Mouse (Mus musculus): ENCODE measurements around the gene Cfap69. TPM values are rescaled to one million over a fixed set of nuclear protein-coding genes. Genes with fewer than 3 reads are reported as not detected.

Gene Cfap69
- polyA plus RNA-seq, 1 experiment from 2014 or later = 3.8 TPM

- ATAC-seq (replicated peaks; ENCODE audit: insufficient number of reproducible peaks, low FRiP score, low TSS enrichment, low read depth) = no peak
- no peak overlapping the region for H3K27ac ChIP-seq (replicated peaks; ENCODE audit: low read depth, low read length)
- H3K9me3 ChIP-seq (replicated peaks; ENCODE audit: control insufficient read depth, low read length) = no peaks in the 10 kb centered on the region
- H3K4me3 ChIP-seq (ENCODE audit: low read depth, low read length) = no peak overlapping the region
- no peaks in the 10 kb centered on the region for H3K27me3 ChIP-seq (ENCODE audit: control insufficient read depth, insufficient read depth, low read length)
- H3K36me3 ChIP-seq (replicated peaks; ENCODE audit: control insufficient read depth, insufficient read depth, low read depth, low read length) = no peaks in the 10 kb centered on the region; the same call in none of the 2 replicates
- no peak for DNase-seq (ENCODE audit: low spot score)
- H3K4me1 ChIP-seq (ENCODE audit: control insufficient read depth, insufficient read depth, low read length) = no peaks in the 10 kb centered on the region
- no peak overlapping the region for H3K4me2 ChIP-seq (ENCODE audit: low read depth, low read length)
- no peak overlapping the region for H3K9ac ChIP-seq (replicated peaks; ENCODE audit: low read length)
These were observed 15.4 kb upstream of the Cfap69 start for GRCm38 (mm10) chr5:5679459-5679858.

GRCm38 (mm10) chr5:5676082-5676481 is 12.0 kb upstream of the Cfap69 start:
- H3K9ac ChIP-seq (replicated peaks; ENCODE audit: low read length) = no peak overlapping the region
- H3K27me3 ChIP-seq (ENCODE audit: control insufficient read depth, insufficient read depth, low read length) = no peaks in the 10 kb centered on the region
- DNase-seq (ENCODE audit: low spot score) = no peak
- H3K9me3 ChIP-seq (replicated peaks; ENCODE audit: control insufficient read depth, low read length) = no peaks in the 10 kb centered on the region
- H3K4me3 ChIP-seq (ENCODE audit: low read depth, low read length) = no peak overlapping the region
- no peak for ATAC-seq (replicated peaks; ENCODE audit: insufficient number of reproducible peaks, low FRiP score, low TSS enrichment, low read depth)
- H3K4me2 ChIP-seq (ENCODE audit: low read depth, low read length) = no peak overlapping the region
- no peaks in the 10 kb centered on the region; the same call in none of the 2 replicates for H3K36me3 ChIP-seq (replicated peaks; ENCODE audit: control insufficient read depth, insufficient read depth, low read depth, low read length)
- no peak overlapping the region for H3K27ac ChIP-seq (replicated peaks; ENCODE audit: low read depth, low read length)
- no peaks in the 10 kb centered on the region for H3K4me1 ChIP-seq (ENCODE audit: control insufficient read depth, insufficient read depth, low read length)
- WGBS = 89% methylated on average over 3 of the region's 3 CpGs

GRCm38 (mm10) chr5:5668920-5669319 is 4.9 kb upstream of the Cfap69 start:
- Histone ChIP-seq H3K36me3 (replicated peaks; ENCODE audit: control insufficient read depth, insufficient read depth, low read depth, low read length) (no peaks in the 10 kb centered on the region), H3K4me1 (ENCODE audit: control insufficient read depth, insufficient read depth, low read length) (no peaks in the 10 kb centered on the region), H3K9ac (replicated peaks; ENCODE audit: low read length) (no peak overlapping the region), H3K9me3 (replicated peaks; ENCODE audit: control insufficient read depth, low read length) (no peaks in the 10 kb centered on the region), H3K4me2 (ENCODE audit: low read depth, low read length) (no peak overlapping the region), H3K4me3 (ENCODE audit: low read depth, low read length) (no peak overlapping the region), H3K27me3 (ENCODE audit: control insufficient read depth, insufficient read depth, low read length) (no peaks in the 10 kb centered on the region), H3K27ac (replicated peaks; ENCODE audit: low read depth, low read length) (no peak overlapping the region)
- DNase-seq (ENCODE audit: low spot score) (no peak), ATAC-seq (replicated peaks; ENCODE audit: insufficient number of reproducible peaks, low FRiP score, low TSS enrichment, low read depth) (no peak)
- WGBS = 72% methylated on average over 7 of the region's 7 CpGs

GRCm38 (mm10) chr5:5664371-5664926 is 410 bp upstream of the Cfap69 start:
- H3K27me3 ChIP-seq (ENCODE audit: control insufficient read depth, insufficient read depth, low read length) = no peaks in the 10 kb centered on the region
- H3K4me2 ChIP-seq (ENCODE audit: low read depth, low read length) = peak overlapping the region; percentile 94
- peak overlapping the region; percentile 68 for H3K9ac ChIP-seq (replicated peaks; ENCODE audit: low read length)
- 56% methylated on average over 6 of the region's 6 CpGs for WGBS
- H3K36me3 ChIP-seq (replicated peaks; ENCODE audit: control insufficient read depth, insufficient read depth, low read depth, low read length) = no peaks in the 10 kb centered on the region
- ATAC-seq (replicated peaks; ENCODE audit: insufficient number of reproducible peaks, low FRiP score, low TSS enrichment, low read depth) (0 out of 2 replicates have a peak, but pooled peaks have one; percentile 27), DNase-seq (ENCODE audit: low spot score) (peak; percentile 11)
- no peaks in the 10 kb centered on the region for H3K4me1 ChIP-seq (ENCODE audit: control insufficient read depth, insufficient read depth, low read length)
- H3K4me3 ChIP-seq (ENCODE audit: low read depth, low read length) = peak overlapping the region; percentile 63
- H3K27ac ChIP-seq (replicated peaks; ENCODE audit: low read depth, low read length) = no peak overlapping the region
- no peaks in the 10 kb centered on the region for H3K9me3 ChIP-seq (replicated peaks; ENCODE audit: control insufficient read depth, low read length)

GRCm38 (mm10) chr5:5663057-5663456 is 982 bp downstream of the Cfap69 start:
- ATAC-seq (replicated peaks; ENCODE audit: insufficient number of reproducible peaks, low FRiP score, low TSS enrichment, low read depth) = no peak
- Histone ChIP-seq H3K36me3 (replicated peaks; ENCODE audit: control insufficient read depth, insufficient read depth, low read depth, low read length) (no peaks in the 10 kb centered on the region), H3K4me3 (ENCODE audit: low read depth, low read length) (no peak overlapping the region; the same call in 1 of the 2 replicates)

GRCm38 (mm10) chr5:5658680-5659079 is 5.4 kb downstream of the Cfap69 start:
- ATAC-seq (replicated peaks; ENCODE audit: insufficient number of reproducible peaks, low FRiP score, low TSS enrichment, low read depth) (no peak), DNase-seq (ENCODE audit: low spot score) (no peak)
- H3K27me3 ChIP-seq (ENCODE audit: control insufficient read depth, insufficient read depth, low read length) = no peaks in the 10 kb centered on the region
- no peaks in the 10 kb centered on the region for H3K36me3 ChIP-seq (replicated peaks; ENCODE audit: control insufficient read depth, insufficient read depth, low read depth, low read length)
- H3K27ac ChIP-seq (replicated peaks; ENCODE audit: low read depth, low read length) = no peak overlapping the region
- H3K4me2 ChIP-seq (ENCODE audit: low read depth, low read length) = no peak overlapping the region
- H3K4me1 ChIP-seq (ENCODE audit: control insufficient read depth, insufficient read depth, low read length) = no peaks in the 10 kb centered on the region
- 58% methylated on average over 2 of the region's 2 CpGs for WGBS
- H3K4me3 ChIP-seq (ENCODE audit: low read depth, low read length) = no peak overlapping the region
- no peaks in the 10 kb centered on the region for H3K9me3 ChIP-seq (replicated peaks; ENCODE audit: control insufficient read depth, low read length)
- H3K9ac ChIP-seq (replicated peaks; ENCODE audit: low read length) = no peak overlapping the region

More at GRCm38 (mm10) chr5:5663057-5663456, 982 bp downstream of the Cfap69 start:
- DNase-seq (ENCODE audit: low spot score) = no peak
- no peak overlapping the region for H3K4me2 ChIP-seq (ENCODE audit: low read depth, low read length)
- H3K27ac ChIP-seq (replicated peaks; ENCODE audit: low read depth, low read length) = no peak overlapping the region
- no peak overlapping the region for H3K9ac ChIP-seq (replicated peaks; ENCODE audit: low read length)
- no peaks in the 10 kb centered on the region for H3K9me3 ChIP-seq (replicated peaks; ENCODE audit: control insufficient read depth, low read length)
- 41% methylated on average over 6 of the region's 6 CpGs for WGBS
- H3K27me3 ChIP-seq (ENCODE audit: control insufficient read depth, insufficient read depth, low read length) = no peaks in the 10 kb centered on the region
- H3K4me1 ChIP-seq (ENCODE audit: control insufficient read depth, insufficient read depth, low read length) = no peaks in the 10 kb centered on the region

- 82% methylated on average over 2 of the region's 2 CpGs for WGBS
- Histone ChIP-seq H3K4me2 (ENCODE audit: low read depth, low read length) (no peak overlapping the region), H3K9ac (replicated peaks; ENCODE audit: low read length) (no peak overlapping the region), H3K4me3 (ENCODE audit: low read depth, low read length) (no peak overlapping the region), H3K4me1 (ENCODE audit: control insufficient read depth, insufficient read depth, low read length) (no peaks in the 10 kb centered on the region), H3K9me3 (replicated peaks; ENCODE audit: control insufficient read depth, low read length) (no peaks in the 10 kb centered on the region), H3K27me3 (ENCODE audit: control insufficient read depth, insufficient read depth, low read length) (no peaks in the 10 kb centered on the region), H3K36me3 (replicated peaks; ENCODE audit: control insufficient read depth, insufficient read depth, low read depth, low read length) (no peaks in the 10 kb centered on the region), H3K27ac (replicated peaks; ENCODE audit: low read depth, low read length) (no peak overlapping the region)
- no peak for DNase-seq (ENCODE audit: low spot score)
- ATAC-seq (replicated peaks; ENCODE audit: insufficient number of reproducible peaks, low FRiP score, low TSS enrichment, low read depth) = no peak
These were observed 6.1 kb downstream of the Cfap69 start for GRCm38 (mm10) chr5:5657932-5658331.

- H3K9me3 ChIP-seq (replicated peaks; ENCODE audit: control insufficient read depth, low read length) = no peaks in the 10 kb centered on the region
- no peaks in the 10 kb centered on the region for H3K27me3 ChIP-seq (ENCODE audit: control insufficient read depth, insufficient read depth, low read length)
- H3K4me2 ChIP-seq (ENCODE audit: low read depth, low read length) = no peak overlapping the region
- H3K4me3 ChIP-seq (ENCODE audit: low read depth, low read length) = no peak overlapping the region
- 63% methylated on average over 6 of the region's 6 CpGs for WGBS
- H3K36me3 ChIP-seq (replicated peaks; ENCODE audit: control insufficient read depth, insufficient read depth, low read depth, low read length) = no peaks in the 10 kb centered on the region
- no peak for ATAC-seq (replicated peaks; ENCODE audit: insufficient number of reproducible peaks, low FRiP score, low TSS enrichment, low read depth)
- H3K27ac ChIP-seq (replicated peaks; ENCODE audit: low read depth, low read length) = no peak overlapping the region
- H3K4me1 ChIP-seq (ENCODE audit: control insufficient read depth, insufficient read depth, low read length) = no peaks in the 10 kb centered on the region
- DNase-seq (ENCODE audit: low spot score) = no peak
- H3K9ac ChIP-seq (replicated peaks; ENCODE audit: low read length) = no peak overlapping the region
These were observed 15.0 kb downstream of the Cfap69 start for GRCm38 (mm10) chr5:5648817-5649569.

Measured in embryonic facial prominence, embryonic 11.5 days (tissue).